Comparison of ENCODE assay signal across 27 mouse cellular contexts in genomic region chr3:87322557-87322956, GRCm38 (mm10). TPM values are rescaled to one million over a fixed set of nuclear protein-coding genes. Genes with fewer than 3 reads are reported as not detected.
DNase-seq lines count a peak whose midpoint lies in the region; ATAC-seq lines count a peak whose summit lies in the region.
"Had no signal": no experiment of that assay in that cellular context is flagged by ENCODE, and none has a peak within 500 bp of the region (broad histone marks: within the 10 kb centered on the region; RNA-seq: fewer than 3 reads in every experiment).

No protein-coding gene starts in this region.

- no peak overlapping the region for H3K27ac ChIP-seq in forebrain, embryonic 14.5 days (ENCODE audit: low read depth, low read length)
- H3K27ac ChIP-seq in forebrain, embryonic 11.5 days (ENCODE audit: low read depth, low read length) = no peak overlapping the region
- H3K27ac ChIP-seq: forebrain, embryonic 13.5 days; heart, embryonic 10.5 days; hindbrain, embryonic 12.5 days; liver, embryonic 12.5 days; macrophage; midbrain, embryonic 15.5 days had no signal

- DNase-seq in forebrain, embryonic 14.5 days (ENCODE audit: low spot score) = peak; percentile 24
- no peak for DNase-seq in forebrain, embryonic 11.5 days (ENCODE audit: low spot score)
- DNase-seq in 416B (ENCODE audit: low read depth) (peak; percentile 81), R1 (ENCODE audit: low read depth, low spot score) (peak; percentile 94)
- no peak for DNase-seq in gastrocnemius, postnatal 4 days (ENCODE audit: low spot score in 2 of 2)
- no peak for DNase-seq in cerebellum, postnatal 25 days
- no peak for DNase-seq in gastrocnemius, postnatal 14 days
- DNase-seq: adrenal gland, postnatal 36 days; B cell, adult 2 months; cerebellum, adult 8-10 months; gastrocnemius, postnatal 25 days; kidney, adult 8-10 months; kidney, postnatal 25 days; layer of hippocampus, adult 9-11 months; right cerebral cortex, postnatal 25 days; thymus, postnatal 4 days had no signal

- no peaks in the 10 kb centered on the region for H3K4me1 ChIP-seq in forebrain, embryonic 14.5 days (ENCODE audit: control insufficient read depth, insufficient read depth, low read length)
- no peaks in the 10 kb centered on the region for H3K4me1 ChIP-seq in forebrain, embryonic 11.5 days (replicated peaks; ENCODE audit: control insufficient read depth, insufficient read depth, low read length)
- H3K4me1 ChIP-seq: forebrain, embryonic 13.5 days; heart, embryonic 10.5 days; hindbrain, embryonic 12.5 days; liver, embryonic 12.5 days; midbrain, embryonic 15.5 days had no signal

- no peak for ATAC-seq in forebrain, embryonic 14.5 days
- no peak for ATAC-seq in forebrain, embryonic 11.5 days (replicated peaks; ENCODE audit: low FRiP score)
- peak; percentile 85 for ATAC-seq in granulocyte monocyte progenitor cell, adult 5-6 weeks (replicated peaks; ENCODE audit: poor library complexity, severe bottlenecking)
- ATAC-seq: forebrain, embryonic 13.5 days; inflammation-experienced regulatory T-cells, adult 6 months; liver, embryonic 12.5 days; midbrain, embryonic 15.5 days had no signal

- intact Hi-C loops in gastrocnemius, postnatal 14 days (cut with DNase I; ENCODE audit: low total_unique reads) = no loop called here

- H3K27me3 ChIP-seq in forebrain, embryonic 14.5 days (replicated peaks; ENCODE audit: control insufficient read depth, insufficient read depth, low read length) = no peaks in the 10 kb centered on the region
- no peaks in the 10 kb centered on the region for H3K27me3 ChIP-seq in forebrain, embryonic 11.5 days (ENCODE audit: control insufficient read depth, insufficient read depth, low read length)
- H3K27me3 ChIP-seq: forebrain, embryonic 13.5 days; hindbrain, embryonic 12.5 days; liver, embryonic 12.5 days; midbrain, embryonic 15.5 days had no signal

- H3K4me2 ChIP-seq in forebrain, embryonic 14.5 days (ENCODE audit: low read length) = no peak overlapping the region
- no peak overlapping the region for H3K4me2 ChIP-seq in forebrain, embryonic 11.5 days (ENCODE audit: low read depth, low read length, severe bottlenecking)
- H3K4me2 ChIP-seq: forebrain, embryonic 13.5 days; hindbrain, embryonic 12.5 days; liver, embryonic 12.5 days; midbrain, embryonic 15.5 days had no signal

- 54% methylated on average over 4 of the region's 4 CpGs for WGBS in forebrain, embryonic 14.5 days
- WGBS in forebrain, embryonic 11.5 days = 54% methylated on average over 4 of the region's 4 CpGs

- no peak overlapping the region for H3K4me3 ChIP-seq in forebrain, embryonic 14.5 days (ENCODE audit: low read depth, low read length)
- no peak overlapping the region for H3K4me3 ChIP-seq in forebrain, embryonic 11.5 days (ENCODE audit: low read depth, low read length)
- H3K4me3 ChIP-seq: forebrain, embryonic 13.5 days; heart, embryonic 10.5 days; hindbrain, embryonic 12.5 days; liver, embryonic 12.5 days; midbrain, embryonic 15.5 days; myocyte had no signal

- H3K9ac ChIP-seq in forebrain, embryonic 14.5 days (ENCODE audit: low read length) = no peak overlapping the region
- H3K9ac ChIP-seq in forebrain, embryonic 11.5 days (ENCODE audit: low read length) = no peak overlapping the region
- H3K9ac ChIP-seq: forebrain, embryonic 13.5 days; hindbrain, embryonic 12.5 days; liver, embryonic 12.5 days; midbrain, embryonic 15.5 days had no signal

- no peaks in the 10 kb centered on the region for H3K9me3 ChIP-seq in forebrain, embryonic 14.5 days (replicated peaks; ENCODE audit: control insufficient read depth, low read length)
- no peaks in the 10 kb centered on the region for H3K9me3 ChIP-seq in forebrain, embryonic 11.5 days (ENCODE audit: control insufficient read depth, low read length)
- H3K9me3 ChIP-seq: forebrain, embryonic 13.5 days; heart, embryonic 10.5 days; hindbrain, embryonic 12.5 days; liver, embryonic 12.5 days; midbrain, embryonic 15.5 days had no signal

- H3K36me3 ChIP-seq in forebrain, embryonic 14.5 days (ENCODE audit: control insufficient read depth, insufficient read depth, low read length) = no peaks in the 10 kb centered on the region
- no peaks in the 10 kb centered on the region for H3K36me3 ChIP-seq in forebrain, embryonic 11.5 days (ENCODE audit: control insufficient read depth, insufficient read depth, low read length)
- H3K36me3 ChIP-seq: heart, embryonic 10.5 days; hindbrain, embryonic 12.5 days; liver, embryonic 12.5 days; midbrain, embryonic 15.5 days had no signal

RNA-seq across cellular contexts. Expression of gene Cd5l, which starts 35.1 kb away (rescaled TPM):
- polyA plus RNA-seq in forebrain, embryonic 14.5 days (2014; fragmentation: Nextera tagmentation; extraction: Ambion mirVana) = 0.27 TPM in 1 of 2 replicates, not detected in the other
- polyA plus RNA-seq in forebrain, embryonic 11.5 days (2014; fragmentation: Nextera tagmentation; extraction: Ambion mirVana) = not detected in 2 replicates
- total RNA-seq in granulocyte monocyte progenitor cell, adult 5-6 weeks (2014; fragmentation: Nextera tagmentation) = not detected in 2 replicates
- 0.65 TPM in 1 of 2 replicates, not detected in the other for total RNA-seq in granulocyte monocyte progenitor cell, adult 5-6 weeks (2017)
- total RNA-seq in gastrocnemius, postnatal 4 days (2021) = 1 to 10 TPM in 1 of 2 experiments, not detected in 1; 1.4 TPM
- not detected for total RNA-seq in gastrocnemius, postnatal 14 days (2021)
- total RNA-seq: left cerebral cortex, adult 8-10 months had no signal
- polyA plus RNA-seq: forebrain, embryonic 13.5 days; heart, embryonic 10.5 days; hindbrain, embryonic 12.5 days; myocyte; neural tube, embryonic 14.5 days had no signal

RNA-seq across cellular contexts. Expression of gene Fcrl1, which starts 53.6 kb away (rescaled TPM):
- polyA plus RNA-seq in forebrain, embryonic 14.5 days (2014; fragmentation: Nextera tagmentation; extraction: Ambion mirVana) = 0.11 TPM in 1 of 2 replicates, not detected in the other
- polyA plus RNA-seq in forebrain, embryonic 11.5 days (2014; fragmentation: Nextera tagmentation; extraction: Ambion mirVana) = not detected in 2 replicates
- 2.1 and 4.1 TPM in 2 replicates for total RNA-seq in granulocyte monocyte progenitor cell, adult 5-6 weeks (2014; fragmentation: Nextera tagmentation)
- total RNA-seq in granulocyte monocyte progenitor cell, adult 5-6 weeks (2017) = 0.69 and 0.82 TPM in 2 replicates
- total RNA-seq in gastrocnemius, postnatal 4 days (2021) = under 1 TPM in 1 of 2 experiments, not detected in 1; 0.21 TPM
- total RNA-seq in gastrocnemius, postnatal 14 days (2021) = not detected
- total RNA-seq: gastrocnemius, postnatal 25 days had no signal
- polyA plus RNA-seq: forebrain, embryonic 13.5 days; heart, embryonic 10.5 days; midbrain, embryonic 15.5 days; myocyte; neural tube, embryonic 14.5 days had no signal

RNA-seq across cellular contexts. Expression of gene Fcrls, which starts 59.0 kb away (rescaled TPM):
- polyA plus RNA-seq in forebrain, embryonic 14.5 days (2014; fragmentation: Nextera tagmentation; extraction: Ambion mirVana) = 12.0 and 13.8 TPM in 2 replicates
- 5.0 and 5.8 TPM in 2 replicates for polyA plus RNA-seq in forebrain, embryonic 11.5 days (2014; fragmentation: Nextera tagmentation; extraction: Ambion mirVana)
- total RNA-seq in granulocyte monocyte progenitor cell, adult 5-6 weeks (2014; fragmentation: Nextera tagmentation) = not detected in 2 replicates
- 1.8 TPM in 1 of 2 replicates, not detected in the other for total RNA-seq in granulocyte monocyte progenitor cell, adult 5-6 weeks (2017)
- total RNA-seq in gastrocnemius, postnatal 4 days (2021) = 10 to 100 TPM in 1 of 2 experiments, 1 to 10 TPM in 1; 9.4 to 12.4 TPM
- 1 to 10 TPM; 2.2 to 3.8 TPM for total RNA-seq in gastrocnemius, postnatal 14 days (2021)
- polyA plus RNA-seq: myocyte had no signal

Comparison
In these comparisons a context has a peak if more than half of its experiments do, and no peak if none do; other contexts are left out.
1. DNase-seq: peak in forebrain, embryonic 14.5 days (single experiment), 416B (single experiment) and R1 (single experiment); none in forebrain, embryonic 11.5 days (single experiment), gastrocnemius, postnatal 4 days (0 of 2), cerebellum, postnatal 25 days (0 of 2) and gastrocnemius, postnatal 14 days (single experiment).